Mouse (Mus musculus) hindbrain, embryonic 11.5 days (tissue): ENCODE results near the gene Ppp1r1c. TPM values are rescaled to one million over a fixed set of nuclear protein-coding genes. Genes with fewer than 3 reads are reported as not detected.

Source experiments
- ATAC-seq: fragments of 200-750 bp; cut with Nextera tagmentation; 2 replicates; pipeline ENCODE4 v1.8.0; 2017; ENCODE audit warnings: mild to moderate bottlenecking, moderate TSS enrichment, moderate library complexity; ENCODE audit not compliant: low FRiP score
- DNase-seq: peaks from one replicate; pipeline ENCODE4 v3.0.0-alpha.2; 2015; ENCODE audit warnings: low spot score
- H3K27ac ChIP-seq: fragments of 300-500 bp; sonication (generic); 2 replicates; pipeline ENCODE4 v1.5.1; 2014; ENCODE audit warnings: mild to moderate bottlenecking, low read depth, low read length
- H3K27me3 ChIP-seq: fragments of 300-500 bp; sonication (generic); 2 replicates; pipeline ENCODE4 v1.6.1; 2014; ENCODE audit warnings: mild to moderate bottlenecking, low read length, moderate library complexity, mixed read lengths; ENCODE audit not compliant: control insufficient read depth, insufficient read depth
- H3K36me3 ChIP-seq: fragments of 300-500 bp; sonication (generic); 2 replicates; pipeline ENCODE4 v1.6.1; 2014; ENCODE audit warnings: mild to moderate bottlenecking, low read length, moderate library complexity, mixed read lengths; ENCODE audit not compliant: control insufficient read depth, insufficient read depth
- H3K4me1 ChIP-seq: fragments of 300-500 bp; sonication (generic); replicated peaks from 2 replicates; pipeline ENCODE4 v1.6.1; 2014; ENCODE audit warnings: low read length, mixed read lengths; ENCODE audit not compliant: control insufficient read depth, insufficient read depth
- H3K4me2 ChIP-seq: fragments of 300-500 bp; sonication (generic); replicated peaks from 2 replicates; pipeline ENCODE4 v1.6.1; 2014; ENCODE audit warnings: mild to moderate bottlenecking, low read depth, low read length
- H3K4me3 ChIP-seq: fragments of 300-500 bp; sonication (generic); 2 replicates; pipeline ENCODE4 v1.5.1; 2014; ENCODE audit warnings: low read depth, low read length
- H3K9ac ChIP-seq: fragments of 300-500 bp; sonication (generic); 2 replicates; pipeline ENCODE4 v1.6.1; 2014; ENCODE audit warnings: low read depth, low read length
- H3K9me3 ChIP-seq: fragments of 300-500 bp; sonication (generic); 2 replicates; pipeline ENCODE4 v1.6.1; 2016; ENCODE audit warnings: low read length; ENCODE audit not compliant: control insufficient read depth
- WGBS: fragments of 180-500 bp; shearing (Covaris S2); extraction: QIAGEN DNeasy Blood & Tissue Kit; methylation state at CpG from one replicate; pipeline ENCODE4 v1.1.7; 2014; 5-methylcytosine and 5-hydroxymethylcytosine counted together
- polyA plus RNA-seq: library from polyadenylated mRNA; unstranded; fragments of >200 nt; fragmentation: Nextera tagmentation; extraction: Ambion mirVana; gene quantifications from 2 replicates; pipeline ENCODE4 v1.2.1, GENCODE M21; 2014

Ppp1r1c gene
- polyA plus RNA-seq, 1 experiment from 2014 or later, result 12.6 TPM

DNA sequence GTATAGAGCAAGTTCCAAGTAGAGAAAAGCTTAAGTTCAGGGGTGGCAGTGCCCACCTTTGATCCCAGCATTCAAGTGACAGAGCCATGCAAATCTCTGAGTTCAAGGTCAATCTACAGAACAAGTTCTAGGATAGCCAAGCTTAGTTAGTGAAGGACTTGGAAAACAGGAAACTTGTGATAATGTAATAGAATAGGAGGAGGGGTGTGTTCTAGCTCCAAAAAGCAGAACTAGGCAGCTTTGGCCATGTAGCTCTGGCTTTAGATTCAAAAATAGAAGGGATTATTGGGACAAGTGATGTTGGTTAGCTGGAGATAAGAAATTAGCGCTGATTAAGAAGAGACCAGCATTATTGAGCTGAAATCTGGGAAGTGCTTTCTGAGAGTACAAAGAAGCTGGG lies 149.3 kb downstream of the Ppp1r1c start:
- Histone ChIP-seq H3K36me3 (no peaks in the 10 kb centered on the region), H3K27ac (no peak overlapping the region), H3K4me1 (no peaks in the 10 kb centered on the region), H3K27me3 (no peaks in the 10 kb centered on the region), H3K4me3 (no peak overlapping the region), H3K4me2 (no peak overlapping the region), H3K9me3 (no peaks in the 10 kb centered on the region), H3K9ac (no peak overlapping the region)
- DNase-seq, result no peak
- no peak for ATAC-seq
- 86% methylated on average over 1 of the region's 1 CpGs for WGBS

DNA sequence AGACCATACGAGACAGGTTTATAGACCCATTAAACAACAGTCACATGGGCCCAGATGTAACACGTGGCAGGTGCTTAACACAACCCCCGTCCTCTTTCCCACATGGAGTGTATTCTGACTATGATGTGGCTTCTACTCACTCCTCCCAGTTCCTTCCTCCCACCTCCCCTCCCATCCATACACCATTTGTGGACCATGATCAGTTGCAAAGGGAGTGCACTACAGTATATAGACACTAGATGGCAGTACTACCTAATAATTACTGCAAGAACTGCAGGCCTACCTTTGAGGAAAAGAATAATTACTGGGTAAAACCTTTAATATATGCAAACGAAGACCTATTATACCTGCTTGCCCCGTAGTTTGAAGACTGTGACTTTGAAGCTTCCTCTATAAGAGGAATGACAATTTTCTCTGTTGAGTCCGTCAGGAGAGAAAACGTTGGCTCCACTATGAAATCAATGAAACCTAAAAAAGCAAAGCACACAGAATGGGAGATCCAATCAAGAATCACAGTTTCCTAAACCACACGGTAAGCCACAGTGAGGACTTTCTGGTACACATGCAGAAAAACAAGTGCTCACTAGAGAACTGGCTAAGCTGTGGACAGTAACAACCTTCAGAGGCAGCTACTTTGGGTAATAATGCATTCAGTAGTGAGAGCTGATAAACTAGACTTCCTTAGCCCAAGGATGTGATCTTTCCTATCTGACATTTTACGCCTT lies 157.9 kb downstream of the Ppp1r1c start:
- Histone ChIP-seq H3K4me1 (no peaks in the 10 kb centered on the region), H3K36me3 (no peaks in the 10 kb centered on the region), H3K4me3 (no peak overlapping the region), H3K9ac (no peak overlapping the region), H3K9me3 (no peaks in the 10 kb centered on the region), H3K27me3 (no peaks in the 10 kb centered on the region), H3K27ac (no peak overlapping the region), H3K4me2 (no peak overlapping the region)
- 52% methylated on average over 9 of the region's 9 CpGs for WGBS
- ATAC-seq (peak; percentile 75), DNase-seq (peak; percentile 77)

Other genes with a start within 250 kb of the Ppp1r1c start
- 7.8 and 8.0 TPM in 2 replicates for gene Itprid2, start 72.4 kb upstream of the Ppp1r1c start, polyA plus RNA-seq